Mouse (Mus musculus) testis, postnatal 10 days (tissue): ENCODE results near the gene Tcte2.

Experiments
- DNase-seq: peaks from one replicate; pipeline ENCODE4 v3.0.0; 2021; ENCODE audit warnings: low spot score

The Tcte2 gene

DNA sequence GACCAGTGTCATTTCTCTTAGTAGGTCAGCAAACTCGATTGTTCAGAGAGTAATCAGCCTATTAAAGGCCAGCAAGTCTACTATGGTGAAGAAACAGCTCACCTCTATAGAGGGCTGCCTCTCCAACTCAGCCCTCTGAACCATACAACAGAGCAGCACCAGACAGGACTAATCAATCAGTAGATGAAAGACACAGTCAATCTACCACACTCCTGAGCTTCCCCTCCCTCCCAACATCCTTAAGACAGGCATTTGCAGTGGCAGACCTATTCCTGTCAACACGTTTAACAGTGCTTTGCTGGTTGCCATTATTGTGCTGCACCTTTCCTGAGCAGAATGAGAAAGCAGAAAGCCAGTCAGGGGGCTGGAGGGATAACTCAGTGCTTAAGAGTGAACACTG lies 16.3 kb downstream of the Tcte2 start:
- DNase-seq, result no peak

DNA sequence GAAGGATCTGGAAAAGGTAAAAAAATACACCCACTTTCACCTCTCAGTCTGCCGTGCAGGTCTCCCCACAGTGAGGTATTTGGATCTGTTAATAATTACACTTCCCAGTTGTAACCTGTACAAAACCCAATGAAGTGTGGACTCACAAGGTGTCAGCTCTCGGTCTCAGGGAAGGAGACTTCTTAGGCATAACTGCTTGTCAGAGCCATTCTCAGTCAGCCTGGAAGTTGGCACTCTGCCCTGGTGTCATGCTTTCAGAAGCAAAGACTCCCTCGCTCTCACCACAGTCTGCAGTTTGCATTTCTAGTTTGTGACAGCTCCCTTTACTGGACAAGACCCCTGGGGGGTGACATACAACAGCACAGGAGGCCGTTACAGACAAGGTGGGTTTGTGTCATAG lies 16.8 kb downstream of the Tcte2 start:
- DNase-seq, result peak; percentile 67

DNA sequence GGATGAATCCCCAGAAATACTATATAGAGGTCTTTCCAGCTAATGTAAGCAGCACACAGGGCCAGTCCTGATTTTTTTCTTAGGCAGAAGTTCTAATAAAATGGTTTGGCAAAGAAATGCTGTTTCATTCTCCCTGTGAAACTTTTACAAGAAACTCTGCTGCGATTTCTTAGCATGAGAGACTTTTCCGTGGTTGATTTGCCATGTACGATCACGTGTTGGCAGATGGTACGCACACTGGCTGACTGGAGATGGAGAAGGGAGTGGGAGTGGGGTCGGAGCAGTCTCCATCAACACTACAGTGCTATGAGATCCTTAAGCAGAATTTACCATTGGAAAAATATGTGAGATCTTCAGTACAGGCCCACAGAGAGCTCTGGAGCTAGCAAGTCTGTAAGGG lies 17.4 kb downstream of the Tcte2 start:
- DNase-seq, result peak; percentile 32

DNA sequence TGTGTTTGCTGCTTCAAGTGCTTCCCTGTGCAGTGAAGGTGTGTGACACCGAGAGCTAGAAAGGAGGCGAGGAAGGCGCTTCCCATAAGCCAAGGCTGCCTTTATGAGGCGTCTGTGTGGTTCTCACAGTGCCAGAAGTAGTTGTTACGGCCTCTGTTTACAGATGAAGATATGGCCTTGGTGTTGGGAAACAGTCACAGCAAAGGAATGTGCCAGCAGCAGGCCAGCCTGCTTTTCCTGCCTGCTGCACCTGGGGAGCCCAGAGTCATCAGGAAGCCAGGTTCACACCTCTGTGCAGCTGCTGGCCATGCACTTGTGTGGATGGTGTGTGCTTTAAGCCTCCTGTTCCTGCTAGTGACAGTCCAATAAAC lies 17.9 kb downstream of the Tcte2 start:
- peak; percentile 35 for DNase-seq

DNA sequence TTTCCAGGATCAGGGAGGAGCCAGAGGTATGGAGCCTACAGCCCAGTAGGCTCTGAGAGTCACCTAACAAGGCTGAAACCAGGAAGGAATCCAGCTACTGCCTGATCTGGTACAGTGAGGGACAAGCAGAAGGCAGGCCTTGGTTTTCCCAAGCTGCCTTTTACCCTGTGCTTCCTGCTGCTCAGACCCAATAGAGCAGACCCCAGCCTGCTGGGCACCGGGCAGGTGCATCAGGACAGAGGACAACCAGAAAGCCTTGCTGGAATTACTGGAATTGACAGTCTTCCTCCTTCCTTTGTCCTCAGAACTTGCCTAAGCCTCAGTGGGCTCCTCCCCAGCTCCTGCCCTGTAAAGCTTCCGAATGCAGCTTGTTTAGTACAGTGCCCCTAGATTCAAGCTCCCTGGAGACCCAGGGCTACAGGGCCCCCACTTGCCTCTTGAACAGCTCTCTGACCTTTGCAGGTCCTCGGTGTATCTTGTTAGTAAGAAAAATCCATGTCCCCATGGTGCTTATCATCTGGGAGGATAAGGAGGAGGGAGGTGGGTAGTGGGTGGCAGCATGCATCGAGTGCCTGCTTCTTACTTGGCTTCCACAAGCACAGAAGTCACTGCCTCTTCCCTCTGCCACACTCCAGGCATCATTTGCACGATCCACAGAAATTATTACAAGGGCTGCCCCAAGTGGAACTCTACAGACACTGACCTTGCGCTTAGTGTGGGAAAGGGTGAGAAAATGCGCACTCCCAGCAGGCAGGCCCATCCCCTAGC lies 18.5 kb downstream of the Tcte2 start:
- DNase-seq, result peak; percentile 26

DNA sequence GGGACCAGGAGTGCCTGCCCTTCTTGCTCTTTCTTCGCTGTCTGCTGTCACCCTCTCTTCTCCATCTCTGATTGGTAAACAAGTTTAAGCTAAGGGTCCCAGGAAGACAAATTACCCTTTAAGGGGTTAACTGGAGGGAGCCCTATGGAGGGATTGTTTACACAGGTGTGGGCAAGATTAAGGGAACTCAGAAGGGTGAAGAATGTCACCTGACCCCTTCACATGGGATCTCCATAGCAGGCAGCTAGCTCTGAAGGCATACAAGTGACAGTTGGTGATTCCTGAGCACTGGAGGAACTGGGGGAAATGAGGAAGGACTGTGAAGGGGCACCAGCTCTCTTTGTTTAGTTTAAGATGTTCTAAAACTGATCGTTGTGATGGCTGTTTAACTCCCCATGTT lies 19.3 kb downstream of the Tcte2 start:
- no peak for DNase-seq

DNA sequence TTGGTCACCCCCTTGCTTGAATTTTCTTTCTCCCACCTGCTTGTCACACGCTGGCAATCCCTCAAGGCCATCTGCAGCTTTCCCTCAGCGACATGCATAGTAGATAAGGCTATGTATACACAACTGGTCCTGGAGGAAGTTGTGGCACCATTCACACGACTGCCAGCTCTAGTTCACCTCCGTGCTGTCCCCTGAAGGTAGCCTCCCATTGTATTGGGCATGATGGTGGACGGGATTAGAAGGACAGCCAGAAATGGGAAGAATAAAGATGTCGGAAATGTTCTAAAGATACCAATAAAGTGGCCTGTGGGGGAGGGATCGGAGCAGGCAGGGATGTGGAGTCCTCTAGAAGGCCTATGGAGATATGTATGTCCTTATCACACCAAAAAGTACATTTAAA lies 20.0 kb downstream of the Tcte2 start:
- DNase-seq, result no peak

DNA sequence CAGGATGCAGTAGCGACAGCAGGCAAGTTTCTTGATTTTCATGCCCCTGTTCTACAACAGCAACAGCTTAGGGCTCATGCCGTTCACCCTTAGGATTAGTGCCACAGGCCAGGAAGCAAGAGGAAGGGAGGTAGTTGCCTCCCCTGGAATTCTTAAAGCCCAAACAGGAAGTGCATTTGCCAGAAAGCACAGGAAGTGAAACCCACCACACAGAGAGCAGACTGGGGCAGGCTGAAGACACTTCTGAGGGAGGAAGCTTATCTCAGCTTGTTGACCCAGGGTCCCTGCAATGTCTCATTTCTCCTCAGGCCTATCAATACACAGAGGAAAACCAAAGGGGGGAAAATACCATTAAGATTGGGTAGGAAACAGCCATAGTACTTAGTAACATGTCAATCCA lies 20.8 kb downstream of the Tcte2 start:
- DNase-seq, result no peak

DNA sequence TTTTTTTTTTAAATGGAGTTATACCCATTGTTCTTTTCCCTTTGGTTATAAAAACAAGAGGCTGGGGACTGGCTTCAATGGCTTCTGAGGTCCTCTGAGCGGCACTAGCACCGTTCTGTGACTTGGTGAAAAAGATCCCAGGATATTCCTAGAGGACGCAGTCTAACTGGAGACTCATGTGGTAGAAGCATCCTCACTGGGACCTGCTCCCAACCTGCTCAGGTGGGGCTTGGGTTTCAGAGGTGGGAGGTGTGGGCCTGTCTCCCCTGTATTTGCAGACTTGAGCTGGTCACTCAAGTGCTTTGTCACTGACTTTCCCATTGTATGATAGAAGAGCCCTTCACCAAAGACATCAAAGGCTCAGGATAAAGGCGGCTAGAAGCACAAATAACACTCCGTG lies 21.6 kb downstream of the Tcte2 start:
- no peak for DNase-seq

DNA sequence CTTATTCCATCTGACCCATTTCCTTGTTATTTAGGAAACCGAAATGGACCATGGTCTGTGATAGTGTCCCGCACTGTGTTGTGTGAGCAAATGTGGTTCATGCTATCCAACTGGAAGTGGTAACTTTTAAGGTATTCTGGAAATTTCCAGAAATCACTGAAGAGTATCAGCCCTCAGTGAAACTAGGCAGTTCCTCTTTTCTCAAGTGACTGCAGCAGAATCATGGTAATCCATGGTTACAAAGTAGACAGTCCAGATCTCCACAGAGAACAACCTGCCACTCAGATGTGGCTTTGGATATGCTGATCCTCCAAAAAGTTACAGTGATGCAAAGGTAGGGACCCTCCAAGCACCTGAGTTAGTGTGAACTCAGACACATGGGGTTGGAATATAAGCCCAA lies 22.7 kb downstream of the Tcte2 start:
- DNase-seq, result no peak

DNA sequence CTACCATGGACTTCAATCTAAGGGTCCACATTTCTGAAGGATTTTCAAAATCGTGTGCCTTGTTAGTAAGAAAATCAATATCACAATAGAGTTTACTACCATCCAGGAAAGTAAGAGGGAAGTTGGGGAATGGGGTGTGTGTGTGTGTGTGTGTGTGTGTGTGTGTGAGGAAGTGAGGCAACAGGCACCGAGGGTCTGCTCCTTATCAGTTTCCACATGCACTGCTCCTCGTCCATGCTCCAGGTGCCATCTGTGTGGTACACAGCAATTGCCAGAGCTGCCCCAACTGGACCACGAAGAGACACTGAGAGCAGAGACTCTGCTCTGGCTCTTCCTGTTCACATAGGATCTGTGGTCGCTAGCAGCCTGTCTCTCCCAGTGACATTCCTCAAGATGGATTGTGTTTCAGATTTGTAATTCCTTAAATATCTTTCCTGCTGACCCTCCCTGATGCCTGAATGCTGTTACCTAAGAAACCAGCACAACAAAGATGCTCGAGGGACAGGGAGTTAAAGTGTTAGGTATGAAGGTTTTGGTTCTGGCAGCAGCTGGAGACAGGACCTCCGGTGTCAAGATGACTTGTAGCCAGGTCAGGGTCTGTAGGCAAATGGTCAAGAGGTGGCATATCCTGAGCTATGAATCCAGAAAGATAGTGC lies 23.4 kb downstream of the Tcte2 start:
- no peak for DNase-seq

DNA sequence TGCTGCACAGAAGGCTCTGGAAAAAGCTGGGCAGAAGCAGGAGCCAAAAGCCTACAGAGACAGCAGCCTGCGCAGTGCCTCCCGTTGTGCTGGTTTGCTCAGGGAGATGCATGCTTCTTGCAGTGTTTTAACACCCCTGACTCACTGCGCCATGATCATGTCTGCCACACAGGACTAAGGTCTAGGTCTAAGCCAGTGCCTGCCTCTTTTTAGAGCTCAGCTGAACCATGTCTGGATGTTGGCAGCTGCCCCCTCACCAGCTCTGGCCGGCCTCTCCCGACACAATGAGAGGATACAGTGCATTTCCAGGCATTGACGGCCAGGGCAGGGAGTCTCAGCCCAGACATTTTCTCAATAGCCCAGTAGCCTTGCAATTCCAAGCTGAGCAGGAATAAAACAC lies 24.3 kb downstream of the Tcte2 start:
- DNase-seq, result no peak

DNA sequence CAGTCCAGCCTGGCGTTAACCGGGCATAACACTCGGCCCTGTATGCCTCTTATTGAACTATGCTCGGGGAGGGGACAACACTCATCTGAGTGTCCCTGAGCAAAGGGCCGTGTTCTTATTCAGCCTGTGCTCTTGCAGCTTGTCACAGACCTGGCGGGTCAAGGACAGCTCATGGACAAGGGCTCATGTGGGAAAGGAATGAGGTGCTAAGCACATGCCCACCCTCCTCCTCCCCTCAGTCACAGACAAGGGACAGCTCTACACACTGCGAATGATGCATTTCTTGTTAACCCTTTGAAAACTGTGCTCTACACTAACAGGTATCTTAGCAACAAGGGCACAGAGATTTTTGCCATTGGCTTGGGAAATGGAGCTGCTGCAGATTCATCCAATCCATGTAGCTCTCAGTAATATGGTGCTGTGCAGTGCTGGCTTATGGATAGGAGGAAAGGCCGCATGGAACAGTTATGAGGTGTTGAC lies 25.8 kb downstream of the Tcte2 start:
- no peak for DNase-seq

DNA sequence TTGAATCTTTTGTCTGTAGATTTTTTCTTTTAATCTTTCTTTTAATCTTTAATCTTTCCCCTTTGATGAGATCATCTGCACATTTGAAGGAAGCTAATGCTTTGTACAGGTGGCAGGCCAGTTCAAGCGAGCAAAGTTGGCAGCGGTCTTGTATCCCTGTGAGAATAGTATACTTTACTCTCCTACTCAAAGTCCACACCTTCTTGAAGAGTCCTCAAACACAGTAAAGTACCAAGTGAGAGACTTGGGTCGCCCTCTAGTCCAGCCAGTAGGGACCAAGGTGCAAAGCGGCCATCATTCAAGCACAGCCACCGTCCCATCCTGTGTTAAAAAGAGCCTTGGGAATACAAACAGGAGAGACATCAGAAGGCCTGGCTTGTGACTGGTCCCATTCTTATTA lies 26.6 kb downstream of the Tcte2 start:
- no peak for DNase-seq

DNA sequence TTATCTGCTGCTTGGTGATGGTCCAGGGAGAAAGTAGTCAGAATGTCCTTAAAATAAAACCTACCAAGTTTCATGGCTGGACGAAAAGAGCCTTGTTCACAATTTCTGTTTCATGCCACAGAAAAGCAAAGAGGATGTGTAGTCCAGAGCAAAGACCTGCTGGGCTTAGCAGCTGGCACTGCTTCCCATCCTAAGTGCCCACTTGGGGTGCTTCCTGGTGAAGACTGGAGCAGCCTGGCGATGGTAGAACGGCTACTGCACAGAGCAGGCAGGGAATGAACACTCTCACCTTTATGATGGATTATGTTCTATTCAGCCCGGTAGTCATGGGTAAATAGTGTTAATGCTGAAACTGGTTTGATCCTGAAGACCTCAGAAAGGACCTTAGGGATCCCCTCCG lies 27.7 kb downstream of the Tcte2 start:
- no peak for DNase-seq

DNA sequence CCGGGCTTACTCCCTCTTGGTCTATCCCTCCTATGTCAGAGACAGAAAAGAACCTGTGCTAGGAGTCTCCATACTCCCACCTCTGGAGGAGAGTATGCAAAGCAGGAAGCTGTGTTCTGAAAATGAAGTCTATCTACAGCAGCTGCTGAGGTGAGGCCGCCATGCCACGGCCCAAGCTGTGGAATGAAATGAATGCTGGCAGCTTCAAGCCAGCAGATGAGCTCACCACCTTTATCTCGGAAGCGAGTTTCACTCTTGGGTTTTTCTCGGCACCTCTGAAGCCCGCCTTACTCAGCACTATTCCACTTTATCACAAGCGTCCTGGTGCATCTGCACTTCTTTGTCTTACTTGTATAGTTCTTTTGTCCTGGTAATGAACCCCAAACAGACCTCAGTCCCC lies 28.9 kb downstream of the Tcte2 start:
- no peak for DNase-seq

DNA sequence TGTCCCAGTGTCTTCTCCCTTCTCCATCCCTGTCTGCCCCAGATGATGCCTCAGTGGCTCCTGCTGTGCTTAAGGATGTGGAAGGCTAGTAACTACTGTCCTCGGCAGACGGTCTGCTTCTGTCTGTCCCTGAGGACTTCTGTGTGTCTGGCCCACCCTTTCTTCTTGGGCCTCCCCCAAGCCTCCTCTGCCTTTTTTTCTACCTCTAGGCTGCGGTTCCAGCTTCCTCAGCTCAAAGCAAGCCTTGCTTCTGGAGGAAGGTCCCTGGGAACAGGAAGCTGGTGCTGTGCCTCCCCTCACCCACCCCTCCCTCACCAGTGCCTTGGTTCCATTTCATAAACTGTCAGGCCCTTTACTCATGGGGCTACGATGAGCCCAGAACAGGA lies 29.9 kb downstream of the Tcte2 start:
- no peak for DNase-seq

DNA sequence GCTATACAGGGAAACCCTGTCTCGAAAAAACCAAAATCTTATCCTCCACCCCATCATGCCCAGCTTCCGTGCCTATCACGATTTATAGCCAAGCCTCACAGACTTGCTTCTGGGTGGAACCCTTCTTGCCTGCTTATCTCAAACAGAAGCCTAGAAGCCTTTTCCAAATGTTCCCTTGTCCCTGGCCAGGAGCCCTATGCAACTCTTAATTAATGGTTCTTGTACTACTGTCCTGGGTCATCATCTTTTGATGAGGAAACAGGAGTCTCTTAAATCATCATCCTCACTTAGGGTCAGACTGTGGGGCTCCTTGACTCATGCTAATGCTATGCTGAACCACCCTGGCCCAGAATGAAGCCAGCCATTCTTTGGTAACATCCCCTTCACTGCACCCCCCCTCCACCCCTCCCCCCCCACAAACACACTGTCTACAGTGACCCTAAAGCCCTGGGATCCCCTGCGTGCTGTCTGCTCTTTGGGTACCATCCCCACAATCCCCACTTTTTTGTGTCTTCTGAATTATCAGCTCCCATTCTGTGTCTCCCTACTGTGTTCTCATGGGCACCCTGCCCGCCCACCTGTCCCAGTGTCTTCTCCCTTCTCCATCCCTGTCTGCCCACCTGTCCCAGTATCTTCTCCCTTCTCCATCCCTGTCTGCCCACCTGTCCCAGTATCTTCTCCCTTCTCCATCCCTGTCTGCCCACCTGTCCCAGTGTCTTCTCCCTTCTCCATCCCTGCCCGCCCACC lies 30.5 kb downstream of the Tcte2 start:
- DNase-seq, result no peak

DNA sequence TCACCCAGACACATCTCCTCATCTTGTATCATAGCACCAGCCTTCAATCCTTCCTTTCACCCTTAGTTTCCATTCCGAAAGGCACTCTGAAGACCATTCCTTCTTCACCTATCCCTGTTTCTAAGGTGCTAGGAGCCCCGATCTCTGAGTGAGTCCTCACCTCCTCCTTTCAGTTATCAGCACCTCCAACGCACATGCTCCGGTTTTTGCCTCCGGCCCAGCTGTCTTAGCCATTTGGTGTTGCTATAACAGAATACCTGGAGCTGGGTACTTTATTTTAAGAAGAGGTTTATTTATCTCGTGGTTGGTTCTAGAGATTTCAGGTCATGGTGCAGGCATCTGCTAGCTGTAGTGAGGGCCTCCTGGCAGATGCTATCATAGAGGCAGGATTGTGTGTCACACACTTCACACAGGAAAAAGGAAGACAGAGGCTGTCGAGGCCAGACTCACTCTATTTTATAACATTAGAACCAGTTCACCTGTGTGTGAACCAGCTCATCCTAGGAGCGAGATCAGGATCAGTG lies 34.7 kb downstream of the Tcte2 start:
- no peak for DNase-seq

DNA sequence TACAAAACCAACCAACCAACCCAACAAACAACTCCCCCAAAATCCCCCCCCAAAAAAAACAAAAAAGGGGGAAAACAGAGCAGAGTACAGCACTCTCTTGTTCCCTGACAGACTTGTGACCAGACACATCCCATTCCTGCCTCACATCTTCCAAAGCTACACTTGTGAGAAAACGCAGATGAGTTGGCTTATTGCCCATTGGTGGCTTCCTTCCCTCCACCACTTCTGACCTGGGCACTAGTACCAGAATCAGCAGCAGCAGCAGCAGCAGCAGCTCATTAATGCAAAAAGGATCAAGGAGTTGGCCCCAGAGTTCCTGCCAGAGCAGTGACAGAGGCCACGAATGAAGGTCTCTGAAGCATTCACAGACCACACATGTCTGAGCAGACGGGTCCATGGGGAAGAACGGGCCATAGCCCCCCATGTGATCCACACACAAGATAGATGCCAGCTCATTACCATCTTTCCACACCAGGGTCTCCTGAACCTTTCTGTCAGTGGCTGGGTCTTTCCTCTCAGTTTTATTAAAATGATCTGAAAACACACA lies 36.5 kb downstream of the Tcte2 start:
- no peak for DNase-seq

DNA sequence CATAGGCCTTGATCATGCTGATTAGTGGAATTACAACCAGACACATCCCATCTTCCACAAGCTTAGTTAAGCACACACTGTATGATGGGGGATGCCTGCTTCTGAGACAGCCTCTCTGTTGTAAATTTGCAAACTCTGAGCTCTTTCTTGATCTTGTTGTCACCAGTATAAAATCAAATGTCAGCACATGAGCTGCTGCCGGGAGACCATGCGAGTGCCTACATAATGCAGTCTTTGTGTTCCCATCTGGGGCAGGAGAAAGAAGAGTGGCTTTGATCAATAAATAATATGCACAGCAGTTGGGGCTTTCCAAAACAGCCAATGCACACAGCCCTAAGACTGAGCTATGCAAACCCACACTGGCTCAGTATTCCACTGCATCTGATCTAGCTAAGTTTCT lies 39.2 kb downstream of the Tcte2 start:
- no peak for DNase-seq

DNA sequence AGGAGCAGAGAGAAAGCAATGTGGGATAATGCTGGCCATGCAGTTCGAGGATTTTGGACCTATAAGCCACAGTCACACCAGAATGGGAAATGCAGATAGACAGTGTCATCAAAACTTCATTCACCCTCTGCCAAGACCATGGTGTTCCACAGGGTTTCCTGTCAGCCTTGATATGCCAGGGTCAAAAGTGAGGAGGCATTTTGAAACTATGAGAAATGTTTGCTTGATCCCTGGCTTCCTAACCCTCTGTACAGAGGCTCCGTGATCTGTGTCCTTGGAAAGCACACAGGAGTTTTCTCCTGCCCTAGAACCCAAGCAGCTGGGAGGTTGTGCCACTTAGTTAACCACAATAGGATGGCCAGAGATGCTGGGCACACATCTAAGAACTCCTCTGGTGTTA lies 40.3 kb downstream of the Tcte2 start:
- DNase-seq, result no peak

DNA sequence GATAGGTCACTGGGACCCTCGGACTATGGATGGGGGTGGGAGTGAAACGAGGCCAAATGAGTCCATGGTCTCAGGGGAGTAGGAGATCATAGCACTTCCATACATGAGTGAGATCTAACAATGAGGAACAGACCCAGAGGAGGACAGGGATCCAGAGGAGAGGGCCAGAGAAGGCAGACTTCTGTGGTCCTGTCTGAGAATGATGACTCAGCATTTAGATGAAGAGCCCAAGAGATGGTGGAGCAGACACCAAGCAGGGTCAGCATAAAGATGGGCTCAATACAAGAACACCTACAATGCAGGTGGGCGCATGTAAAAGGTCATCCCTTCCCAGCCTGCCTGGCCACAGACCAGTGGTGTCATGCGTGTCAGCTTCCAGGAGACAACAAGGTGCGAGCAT lies 41.4 kb downstream of the Tcte2 start:
- DNase-seq, result no peak
